Mouse (Mus musculus): ENCODE data around the gene Zan. TPM values are rescaled to one million over a fixed set of nuclear protein-coding genes. Genes with fewer than 3 reads are reported as not detected.

The Zan gene
- total and polyA plus RNA-seq, 3 experiments = 0.04 to 0.10 TPM; not detected in 1

DNA sequence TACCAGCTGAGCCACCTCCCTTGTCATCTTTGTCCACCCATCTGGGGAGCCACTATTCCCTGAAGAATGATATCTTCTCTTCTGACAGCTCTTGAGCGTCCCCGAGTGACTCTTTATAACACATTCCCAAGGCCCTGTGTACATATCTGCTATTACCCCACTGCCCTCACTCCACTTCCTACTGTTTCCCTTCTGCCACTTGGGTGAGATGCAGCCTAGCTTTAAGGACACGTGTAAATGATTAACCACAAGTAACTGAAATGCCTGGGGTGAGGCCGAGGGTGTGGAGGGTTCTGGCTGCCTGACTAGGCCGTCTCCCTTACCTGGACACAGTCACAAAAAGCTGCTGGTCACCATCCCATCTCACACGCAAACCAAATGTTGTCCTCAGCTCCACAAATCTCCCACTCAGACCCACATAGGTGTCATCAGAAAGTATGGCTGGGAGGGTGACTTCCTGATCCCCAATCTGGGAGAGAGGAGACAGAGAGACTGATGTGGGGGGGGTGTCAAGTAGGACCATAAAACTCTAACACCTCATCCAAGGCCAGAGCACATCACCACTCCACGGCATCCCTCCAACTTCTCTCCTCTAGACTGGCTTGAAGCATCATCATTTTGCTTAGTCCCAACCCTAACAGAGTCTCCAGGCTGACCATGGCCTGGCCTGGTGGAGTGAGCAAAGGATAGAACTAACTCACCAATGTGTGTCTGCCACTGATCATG is 20.8 kb downstream of the Zan start:
- dilution Hi-C loops (cut with MboI; ENCODE audit: extremely low pct_ligation_motif_present, extremely low pct_unique_long_range_greater_than_20kb, low sequenced_read_pairs) = no loop called here
- no peaks in the 10 kb centered on the region for H3K36me3 ChIP-seq (replicated peaks in 1 of 2; ENCODE audit: control insufficient read depth in 1 of 2, insufficient read depth in 1 of 2, low read length in 1 of 2)

DNA sequence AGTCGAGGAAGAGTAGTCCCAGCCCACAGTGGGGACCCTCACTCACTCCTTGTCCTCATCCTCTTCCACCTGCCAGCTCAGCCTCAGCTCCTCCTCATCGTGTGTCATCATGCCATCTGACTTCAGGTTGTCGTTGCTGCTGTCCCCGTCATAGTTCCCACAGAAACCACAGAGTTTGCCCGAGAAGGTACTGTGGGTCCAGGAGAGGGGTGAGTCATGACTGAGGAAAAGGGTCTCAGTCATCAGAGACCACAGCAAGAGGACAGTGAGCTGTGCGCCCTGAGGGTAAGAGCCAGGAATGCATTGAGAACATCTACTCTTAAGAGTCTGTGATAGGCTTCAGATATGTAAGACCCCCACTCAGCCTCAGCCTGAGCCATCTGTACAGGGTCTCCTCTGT is 21.7 kb downstream of the Zan start:
- Histone ChIP-seq H3K79me2 (replicated peaks; ENCODE audit: control insufficient read depth, extremely low read depth, insufficient read depth, poor library complexity, severe bottlenecking) (no peaks in the 10 kb centered on the region), H3K9me3 (replicated peaks; ENCODE audit: low read length) (peaks cover 3% of the 10 kb centered on the region), H3K27ac (ENCODE audit: insufficient read depth, low read depth) (no peak overlapping the region), H3K4me3 (replicated peaks in 1 of 3; ENCODE audit: low read depth in 2 of 3, low read length in 2 of 3, poor library complexity in 1 of 3) (no peak overlapping the region), H3K4me2 (ENCODE audit: insufficient read depth, low read depth, poor library complexity, severe bottlenecking) (no peak overlapping the region), H3K27me3 (replicated peaks) (peaks cover 77% of the 10 kb centered on the region), H3K9ac (ENCODE audit: insufficient read depth, low read depth) (no peak overlapping the region), H3K36me3 (replicated peaks in 1 of 2; ENCODE audit: control insufficient read depth in 1 of 2, insufficient read depth in 1 of 2, low read length in 1 of 2) (no peaks in the 10 kb centered on the region), H3K4me1 (ENCODE audit: control insufficient read depth in 1 of 2, insufficient read depth in 2 of 2) (peaks cover 0 to 4% of the 10 kb centered on the region in 2 experiments; a peak in 1 of 4 replicates)
- dilution Hi-C loops (cut with MboI; ENCODE audit: extremely low pct_ligation_motif_present, extremely low pct_unique_long_range_greater_than_20kb, low sequenced_read_pairs) = no loop called here
- DNase-seq (ENCODE audit: extremely low read depth) = no peak
- TF ChIP-seq CHD1 (IDR thresholded peaks at IDR 0.05; ENCODE audit: low read depth, low read length) = no peak
- no peak for TF ChIP-seq TBP (conservative IDR thresholded peaks at IDR 0.05; ENCODE audit: low read depth, low read length)
- in situ Hi-C loops (cut with MboI; ENCODE audit: low pct_ligation_motif_present, low pct_unique_long_range_greater_than_20kb, low sequenced_read_pairs) = no loop called here

More for the DNA sequence above, 20.8 kb downstream of the Zan start:
- peaks cover 74% of the 10 kb centered on the region for H3K27me3 ChIP-seq (replicated peaks)
- H3K27ac ChIP-seq (ENCODE audit: insufficient read depth, low read depth) = no peak overlapping the region
- H3K9ac ChIP-seq (ENCODE audit: insufficient read depth, low read depth) = no peak overlapping the region
- H3K4me1 ChIP-seq (ENCODE audit: control insufficient read depth in 1 of 2, insufficient read depth in 2 of 2) = peaks cover 0 to 4% of the 10 kb centered on the region in 2 experiments; a peak in 1 of 4 replicates
- TF ChIP-seq MXI1 (IDR thresholded peaks at IDR 0.05; ENCODE audit: low read depth, low read length) (no peak), GABPA (IDR thresholded peaks at IDR 0.05; ENCODE audit: insufficient replicate concordance, low read depth, low read length) (no peak), CHD2 (IDR thresholded peaks at IDR 0.05; ENCODE audit: low read length) (no peak), RCOR1 (conservative IDR thresholded peaks at IDR 0.05; ENCODE audit: low read depth, low read length) (no peak), ELF1 (IDR thresholded peaks at IDR 0.05; ENCODE audit: low read depth, low read length) (no peak), POLR2A (IDR thresholded peaks at IDR 0.05; ENCODE audit: low read depth, low read length) (no peak), CTCF (conservative IDR thresholded peaks at IDR 0.05 in 1 of 2, IDR thresholded peaks at IDR 0.05 in 1 of 2; ENCODE audit: low read depth in 2 of 2, low read length in 2 of 2) (peak in 1 of 2 experiments; percentile 33; a peak in 2 of 4 replicates), MAFK (IDR thresholded peaks at IDR 0.05; ENCODE audit: insufficient replicate concordance, low read length) (no peak)
- H3K9me3 ChIP-seq (replicated peaks; ENCODE audit: low read length) = peaks cover 3% of the 10 kb centered on the region
- in situ Hi-C loops (cut with MboI; ENCODE audit: low pct_ligation_motif_present, low pct_unique_long_range_greater_than_20kb, low sequenced_read_pairs) = no loop called here
- no peaks in the 10 kb centered on the region for H3K79me2 ChIP-seq (replicated peaks; ENCODE audit: control insufficient read depth, extremely low read depth, insufficient read depth, poor library complexity, severe bottlenecking)
- no peak overlapping the region for H3K4me3 ChIP-seq (replicated peaks in 1 of 3; ENCODE audit: low read depth in 2 of 3, low read length in 2 of 3, poor library complexity in 1 of 3)
- H3K4me2 ChIP-seq (ENCODE audit: insufficient read depth, low read depth, poor library complexity, severe bottlenecking) = no peak overlapping the region
- no peak for DNase-seq (ENCODE audit: extremely low read depth)

DNA sequence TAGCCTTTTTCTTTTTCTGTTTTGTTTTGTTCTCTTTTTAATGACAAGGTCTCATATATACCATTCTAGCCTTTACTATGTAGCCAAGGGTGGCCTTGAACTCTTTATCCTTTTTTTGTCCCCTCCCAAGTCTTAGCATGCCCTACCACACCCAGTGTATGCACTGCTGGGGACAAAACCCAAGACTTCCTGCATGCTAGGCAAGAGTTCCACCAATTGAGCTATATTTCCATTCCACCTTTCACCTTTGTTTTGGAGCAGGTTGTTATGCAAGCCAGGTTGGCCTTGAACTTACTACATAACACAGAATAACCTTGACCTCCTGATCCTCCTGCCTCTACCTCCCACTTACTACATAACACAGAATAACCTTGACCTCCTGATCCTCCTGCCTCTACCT is 31.3 kb downstream of the Zan start:
- TF ChIP-seq MAX (IDR thresholded peaks at IDR 0.05; ENCODE audit: low read length) (no peak), NRF1 (IDR thresholded peaks at IDR 0.05; ENCODE audit: low read depth, low read length) (no peak), SMC3 (IDR thresholded peaks at IDR 0.05; ENCODE audit: low read depth, low read length) (no peak), KAT2A (IDR thresholded peaks at IDR 0.05; ENCODE audit: insufficient replicate concordance, low read length) (no peak), JUND (conservative IDR thresholded peaks at IDR 0.05; ENCODE audit: low read depth, low read length) (no peak), RCOR1 (conservative IDR thresholded peaks at IDR 0.05; ENCODE audit: low read depth, low read length) (no peak), POLR2A (IDR thresholded peaks at IDR 0.05; ENCODE audit: low read depth, low read length) (no peak), BHLHE40 (IDR thresholded peaks at IDR 0.05; ENCODE audit: low read depth, low read length) (no peak), E2F4 (IDR thresholded peaks at IDR 0.05; ENCODE audit: insufficient replicate concordance, low read depth, low read length) (no peak), MYC (IDR thresholded peaks at IDR 0.05; ENCODE audit: low read depth, low read length) (no peak), POLR2AphosphoS2 (IDR thresholded peaks at IDR 0.05; ENCODE audit: low read depth, low read length) (no peak), MAFK (IDR thresholded peaks at IDR 0.05; ENCODE audit: insufficient replicate concordance, low read length) (no peak), ZNF384 (IDR thresholded peaks at IDR 0.05; ENCODE audit: low read depth, low read length) (no peak), USF1 (IDR thresholded peaks at IDR 0.05; ENCODE audit: low read depth, low read length) (no peak)
- dilution Hi-C loops (cut with MboI; ENCODE audit: extremely low pct_ligation_motif_present, extremely low pct_unique_long_range_greater_than_20kb, low sequenced_read_pairs) = no loop called here
- in situ Hi-C loops (cut with MboI; ENCODE audit: low pct_ligation_motif_present, low pct_unique_long_range_greater_than_20kb, low sequenced_read_pairs) = no loop called here

More for the DNA sequence above, 31.3 kb downstream of the Zan start:
- no peak for DNase-seq (ENCODE audit: extremely low read depth)
- no peaks in the 10 kb centered on the region for H3K79me2 ChIP-seq (replicated peaks; ENCODE audit: control insufficient read depth, extremely low read depth, insufficient read depth, poor library complexity, severe bottlenecking)
- H3K27ac ChIP-seq (ENCODE audit: insufficient read depth, low read depth) = no peak overlapping the region
- H3K9me3 ChIP-seq (replicated peaks; ENCODE audit: low read length) = no peaks in the 10 kb centered on the region
- H3K27me3 ChIP-seq (replicated peaks) = peaks cover 49% of the 10 kb centered on the region
- H3K4me2 ChIP-seq (ENCODE audit: insufficient read depth, low read depth, poor library complexity, severe bottlenecking) = no peak overlapping the region
- H3K36me3 ChIP-seq (replicated peaks in 1 of 2; ENCODE audit: control insufficient read depth in 1 of 2, insufficient read depth in 1 of 2, low read length in 1 of 2) = no peaks in the 10 kb centered on the region
- no peaks in the 10 kb centered on the region for H3K4me1 ChIP-seq (ENCODE audit: control insufficient read depth in 1 of 2, insufficient read depth in 2 of 2)
- no peak overlapping the region for H3K9ac ChIP-seq (ENCODE audit: insufficient read depth, low read depth)
- no peak overlapping the region for H3K4me3 ChIP-seq (replicated peaks in 1 of 3; ENCODE audit: low read depth in 2 of 3, low read length in 2 of 3, poor library complexity in 1 of 3)

Measured in CH12.LX (cell line).